Mouse (Mus musculus) forebrain, embryonic 12.5 days (tissue): Measurements from ENCODE around the gene Lrrc36. TPM values are rescaled to one million over a fixed set of nuclear protein-coding genes. Genes with fewer than 3 reads are reported as not detected.

Experiments
- ATAC-seq: fragments of 200-750 bp; cut with Nextera tagmentation; 2 replicates; pipeline ENCODE4 v1.8.0; 2017; ENCODE audit warnings: moderate TSS enrichment; ENCODE audit not compliant: low FRiP score
- H3K27ac ChIP-seq: fragments of 300-500 bp; sonication (generic); 2 replicates; pipeline ENCODE4 v1.5.1; 2016; ENCODE audit warnings: mild to moderate bottlenecking
- H3K27me3 ChIP-seq: fragments of 300-500 bp; sonication (generic); 2 replicates; pipeline ENCODE4 v1.6.1; 2016; ENCODE audit warnings: mild to moderate bottlenecking
- H3K36me3 ChIP-seq: fragments of 300-500 bp; sonication (generic); replicated peaks from 2 replicates; pipeline ENCODE4 v1.6.1; 2016; ENCODE audit warnings: mild to moderate bottlenecking
- H3K4me1 ChIP-seq: fragments of 300-500 bp; sonication (generic); 2 replicates; pipeline ENCODE4 v1.6.1; 2016
- H3K4me2 ChIP-seq: fragments of 300-500 bp; sonication (generic); 2 replicates; pipeline ENCODE4 v1.6.1; 2016; ENCODE audit warnings: mild to moderate bottlenecking, moderate library complexity
- H3K4me3 ChIP-seq: fragments of 300-500 bp; sonication (generic); replicated peaks from 2 replicates; pipeline ENCODE4 v1.5.1; 2016; ENCODE audit warnings: mild to moderate bottlenecking
- H3K9ac ChIP-seq: fragments of 300-500 bp; sonication (generic); 2 replicates; pipeline ENCODE4 v1.6.1; 2016; ENCODE audit warnings: mild to moderate bottlenecking
- H3K9me3 ChIP-seq: fragments of 300-500 bp; sonication (generic); 2 replicates; pipeline ENCODE4 v1.6.1; 2016
- WGBS: fragments of 180-500 bp; shearing (Covaris S2); methylation state at CpG from one replicate; pipeline ENCODE4 v1.1.7; 2016; 5-methylcytosine and 5-hydroxymethylcytosine counted together
- polyA plus RNA-seq: library from polyadenylated mRNA; unstranded; fragments of >200 nt; fragmentation: Nextera tagmentation; extraction: Ambion mirVana; gene quantifications from 2 replicates; pipeline ENCODE4 v1.2.1, GENCODE M21; 2016

The Lrrc36 gene
- polyA plus RNA-seq, 1 experiment from 2014 or later = 1.2 TPM

DNA sequence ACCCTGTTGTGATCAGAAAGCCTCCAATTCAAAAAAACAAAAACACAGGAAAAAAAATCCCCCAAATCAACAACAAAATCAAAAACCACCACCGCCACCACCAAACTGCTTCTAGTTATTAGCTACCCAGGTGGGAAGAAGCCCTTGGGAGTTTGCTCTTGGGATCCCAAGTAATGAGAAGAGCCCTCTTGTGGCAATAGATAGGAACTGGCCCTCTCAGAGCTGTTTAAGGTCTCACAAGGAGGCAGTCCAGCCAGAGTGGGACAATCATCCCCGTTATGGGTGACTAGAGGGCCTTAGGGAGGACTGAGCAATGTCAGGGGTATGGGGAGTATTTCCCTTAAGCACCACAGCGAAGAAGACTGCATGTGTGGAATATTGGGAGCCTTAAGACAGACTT lies 15.6 kb upstream of the Lrrc36 start:
- Histone ChIP-seq H3K4me3 (no peak overlapping the region), H3K36me3 (no peaks in the 10 kb centered on the region), H3K27ac (no peak overlapping the region), H3K4me1 (peaks cover 5% of the 10 kb centered on the region; the same call in 1 of the 2 replicates), H3K9ac (no peak overlapping the region), H3K27me3 (no peaks in the 10 kb centered on the region), H3K4me2 (no peak overlapping the region), H3K9me3 (no peaks in the 10 kb centered on the region)
- 47% methylated on average over 3 of the region's 3 CpGs for WGBS
- ATAC-seq = no peak

GRCm38 (mm10) chr8:105400016-105400415 lies 13.4 kb upstream of the Lrrc36 start:
- H3K27me3 ChIP-seq = no peaks in the 10 kb centered on the region
- H3K4me2 ChIP-seq = no peak overlapping the region
- H3K36me3 ChIP-seq = no peaks in the 10 kb centered on the region
- ATAC-seq = no peak
- no peak overlapping the region for H3K27ac ChIP-seq
- H3K4me1 ChIP-seq = peaks cover 5% of the 10 kb centered on the region; the same call in 1 of the 2 replicates
- H3K9me3 ChIP-seq = no peaks in the 10 kb centered on the region
- H3K4me3 ChIP-seq = no peak overlapping the region
- no peak overlapping the region for H3K9ac ChIP-seq
- WGBS = 84% methylated on average over 5 of the region's 5 CpGs

DNA sequence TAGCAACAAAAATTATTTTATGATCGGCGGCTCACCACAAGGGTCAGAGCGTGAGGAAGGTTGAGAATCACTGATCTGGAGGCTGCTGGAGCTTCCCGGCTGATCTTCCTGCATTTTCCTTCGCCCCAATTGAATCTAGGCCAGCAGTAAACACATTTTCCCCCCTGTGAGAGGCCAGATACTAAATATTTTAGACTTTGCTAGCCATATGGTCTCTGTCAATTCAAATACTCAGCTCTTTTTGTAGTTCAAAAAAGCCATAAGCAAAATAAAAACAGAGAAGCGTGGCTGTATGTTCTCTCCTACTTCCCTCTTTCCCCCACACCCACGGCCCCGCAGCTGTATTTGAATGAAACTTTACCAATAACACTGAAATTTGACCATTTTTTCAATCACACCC lies 9.9 kb upstream of the Lrrc36 start:
- H3K9me3 ChIP-seq = no peaks in the 10 kb centered on the region
- H3K27me3 ChIP-seq = no peaks in the 10 kb centered on the region
- H3K9ac ChIP-seq = no peak overlapping the region
- peaks cover 5% of the 10 kb centered on the region; the same call in 1 of the 2 replicates for H3K4me1 ChIP-seq
- WGBS = 92% methylated on average over 8 of the region's 8 CpGs
- no peak overlapping the region for H3K4me3 ChIP-seq
- no peak overlapping the region for H3K27ac ChIP-seq
- ATAC-seq = no peak
- no peaks in the 10 kb centered on the region for H3K36me3 ChIP-seq
- no peak overlapping the region for H3K4me2 ChIP-seq

- H3K4me3 ChIP-seq = no peak overlapping the region
- H3K4me1 ChIP-seq = peaks cover 5% of the 10 kb centered on the region; the same call in 1 of the 2 replicates
- no peak for ATAC-seq
- H3K27me3 ChIP-seq = no peaks in the 10 kb centered on the region
- 56% methylated on average over 1 of the region's 1 CpGs for WGBS
- H3K9ac ChIP-seq = no peak overlapping the region
- no peak overlapping the region for H3K27ac ChIP-seq
- no peaks in the 10 kb centered on the region for H3K36me3 ChIP-seq
- H3K4me2 ChIP-seq = no peak overlapping the region
- no peaks in the 10 kb centered on the region for H3K9me3 ChIP-seq
These were observed 8.9 kb upstream of the Lrrc36 start for GRCm38 (mm10) chr8:105404496-105404895.

DNA sequence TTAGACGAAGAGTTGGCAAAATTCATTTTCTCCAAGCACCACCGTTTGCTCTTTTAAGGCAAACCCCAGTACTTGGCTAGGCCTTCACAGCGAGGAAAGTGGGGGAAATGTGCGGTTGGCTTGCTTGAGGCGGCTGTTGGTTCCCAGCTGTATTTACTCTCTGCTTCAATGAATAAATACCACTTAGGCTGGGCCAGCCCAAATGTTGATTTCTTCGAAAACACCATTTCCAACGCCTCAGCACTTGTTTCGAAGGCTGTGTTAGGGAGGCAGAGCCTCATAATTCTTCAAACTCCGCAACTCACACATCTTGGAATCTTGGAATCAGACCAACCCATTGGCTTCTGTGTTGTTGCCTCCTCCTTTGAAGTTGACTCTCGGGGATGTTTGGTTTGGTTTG lies 7.0 kb upstream of the Lrrc36 start:
- 78% methylated on average over 10 of the region's 10 CpGs for WGBS

GRCm38 (mm10) chr8:105408331-105408730 lies 5.0 kb upstream of the Lrrc36 start:
- Histone ChIP-seq H3K4me1 (peaks cover 1% of the 10 kb centered on the region), H3K27me3 (peaks cover 5% of the 10 kb centered on the region), H3K36me3 (no peaks in the 10 kb centered on the region), H3K9ac (no peak overlapping the region), H3K4me3 (no peak overlapping the region), H3K9me3 (0 out of 2 replicates have a peak, but pooled peaks cover under 1% of the 10 kb centered on the region), H3K4me2 (no peak overlapping the region), H3K27ac (no peak overlapping the region)
- ATAC-seq = no peak
- WGBS = 64% methylated on average over 7 of the region's 7 CpGs

More for the DNA sequence above, 7.0 kb upstream of the Lrrc36 start:
- ATAC-seq = no peak
- H3K27me3 ChIP-seq = no peaks in the 10 kb centered on the region
- no peak overlapping the region for H3K27ac ChIP-seq
- no peak overlapping the region for H3K4me3 ChIP-seq
- H3K9ac ChIP-seq = no peak overlapping the region
- no peak overlapping the region for H3K4me2 ChIP-seq
- no peaks in the 10 kb centered on the region for H3K9me3 ChIP-seq
- peaks cover 4% of the 10 kb centered on the region; the same call in 1 of the 2 replicates for H3K4me1 ChIP-seq
- H3K36me3 ChIP-seq = no peaks in the 10 kb centered on the region

GRCm38 (mm10) chr8:105409947-105410346 lies 3.4 kb upstream of the Lrrc36 start:
- 97% methylated on average over 6 of the region's 6 CpGs for WGBS
- Histone ChIP-seq H3K9me3 (0 out of 2 replicates have a peak, but pooled peaks cover 3% of the 10 kb centered on the region), H3K4me1 (peaks cover 7% of the 10 kb centered on the region), H3K4me2 (no peak overlapping the region), H3K27me3 (peaks cover 17% of the 10 kb centered on the region), H3K9ac (no peak overlapping the region), H3K4me3 (no peak overlapping the region), H3K27ac (no peak overlapping the region), H3K36me3 (no peaks in the 10 kb centered on the region)
- ATAC-seq = no peak

- WGBS = 77% methylated on average over 2 of the region's 2 CpGs
- no peak overlapping the region for H3K4me3 ChIP-seq
- ATAC-seq = no peak
- no peak overlapping the region for H3K4me2 ChIP-seq
- peaks cover 5% of the 10 kb centered on the region for H3K27me3 ChIP-seq
- H3K27ac ChIP-seq = no peak overlapping the region
- no peaks in the 10 kb centered on the region for H3K4me1 ChIP-seq
- H3K36me3 ChIP-seq = no peaks in the 10 kb centered on the region
- H3K9me3 ChIP-seq = no peaks in the 10 kb centered on the region
- no peak overlapping the region for H3K9ac ChIP-seq
These were observed 5.6 kb downstream of the Lrrc36 start for GRCm38 (mm10) chr8:105418992-105419391.

GRCm38 (mm10) chr8:105419800-105420199 lies 6.4 kb downstream of the Lrrc36 start:
- 89% methylated on average over 4 of the region's 4 CpGs for WGBS

DNA sequence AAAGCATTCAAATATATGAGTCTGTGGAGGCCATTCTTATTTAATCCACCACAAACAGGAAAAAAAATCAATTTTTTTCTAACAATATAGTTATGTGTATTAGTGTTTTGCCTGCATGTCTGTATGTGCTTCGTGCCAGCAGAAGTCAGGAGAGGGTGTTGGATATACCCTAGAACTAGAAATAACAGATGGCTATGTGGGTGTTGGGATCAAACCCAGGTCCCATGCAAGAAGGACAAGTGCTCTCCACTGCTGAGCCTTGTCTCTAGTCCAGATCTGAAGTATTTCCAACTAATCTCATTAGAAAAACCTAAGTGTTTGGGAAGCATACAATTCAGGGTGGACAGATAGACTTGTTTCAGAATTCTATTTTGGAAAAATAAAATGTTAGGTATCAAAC lies 8.6 kb downstream of the Lrrc36 start:
- H3K27me3 ChIP-seq = no peaks in the 10 kb centered on the region
- no peak for ATAC-seq
- no peaks in the 10 kb centered on the region for H3K36me3 ChIP-seq
- no peak overlapping the region for H3K4me2 ChIP-seq
- no peak overlapping the region for H3K4me3 ChIP-seq
- no peaks in the 10 kb centered on the region for H3K9me3 ChIP-seq
- no peaks in the 10 kb centered on the region for H3K4me1 ChIP-seq
- WGBS = 63% methylated on average over 1 of the region's 1 CpGs
- no peak overlapping the region for H3K27ac ChIP-seq
- H3K9ac ChIP-seq = no peak overlapping the region

More at GRCm38 (mm10) chr8:105419800-105420199, 6.4 kb downstream of the Lrrc36 start:
- Histone ChIP-seq H3K27ac (no peak overlapping the region), H3K27me3 (no peaks in the 10 kb centered on the region), H3K4me3 (no peak overlapping the region), H3K4me2 (no peak overlapping the region), H3K9me3 (no peaks in the 10 kb centered on the region), H3K9ac (no peak overlapping the region), H3K36me3 (no peaks in the 10 kb centered on the region), H3K4me1 (no peaks in the 10 kb centered on the region)
- no peak for ATAC-seq

DNA sequence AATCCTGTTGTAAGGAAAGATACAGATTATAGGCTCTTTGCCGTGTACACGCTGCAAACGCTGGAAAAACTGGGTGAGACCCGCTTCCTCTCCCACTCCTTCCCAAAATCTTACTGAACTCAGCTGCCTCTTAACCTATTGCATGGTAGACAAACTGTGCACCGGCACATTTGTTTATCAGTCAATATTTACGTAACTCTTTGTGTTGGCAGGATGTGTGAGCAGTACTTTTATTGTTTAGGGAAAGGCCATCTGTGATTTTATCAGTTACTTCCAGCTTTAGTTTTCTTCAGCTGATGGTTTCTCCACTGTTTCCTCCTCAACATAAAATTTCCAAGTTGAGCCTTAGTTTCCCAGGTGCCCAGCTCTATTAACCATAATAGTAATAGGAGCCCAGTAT lies 13.5 kb downstream of the Lrrc36 start:
- H3K9ac ChIP-seq = no peak overlapping the region
- no peaks in the 10 kb centered on the region for H3K27me3 ChIP-seq
- H3K4me3 ChIP-seq = no peak overlapping the region
- no peaks in the 10 kb centered on the region for H3K36me3 ChIP-seq
- H3K9me3 ChIP-seq = no peaks in the 10 kb centered on the region
- H3K27ac ChIP-seq = no peak overlapping the region
- WGBS = 86% methylated on average over 6 of the region's 6 CpGs
- H3K4me1 ChIP-seq = peaks cover under 1% of the 10 kb centered on the region; the same call in 1 of the 2 replicates
- ATAC-seq = no peak
- no peak overlapping the region for H3K4me2 ChIP-seq

- Histone ChIP-seq H3K27ac (no peak overlapping the region), H3K9ac (no peak overlapping the region), H3K36me3 (no peaks in the 10 kb centered on the region), H3K9me3 (no peaks in the 10 kb centered on the region), H3K4me3 (no peak overlapping the region), H3K27me3 (no peaks in the 10 kb centered on the region), H3K4me1 (peaks cover 19% of the 10 kb centered on the region), H3K4me2 (no peak overlapping the region)
- WGBS = 43% methylated on average over 7 of the region's 7 CpGs
- no peak for ATAC-seq
These were observed 18.6 kb downstream of the Lrrc36 start for GRCm38 (mm10) chr8:105431743-105432515.

GRCm38 (mm10) chr8:105433021-105433420 lies 19.6 kb downstream of the Lrrc36 start:
- ATAC-seq = peak; percentile 51
- no peak overlapping the region for H3K4me3 ChIP-seq
- H3K9me3 ChIP-seq = no peaks in the 10 kb centered on the region
- no peak overlapping the region for H3K4me2 ChIP-seq
- no peak overlapping the region for H3K9ac ChIP-seq
- no peak overlapping the region for H3K27ac ChIP-seq
- H3K36me3 ChIP-seq = no peaks in the 10 kb centered on the region
- H3K4me1 ChIP-seq = peaks cover 19% of the 10 kb centered on the region
- 46% methylated on average over 6 of the region's 6 CpGs for WGBS
- no peaks in the 10 kb centered on the region for H3K27me3 ChIP-seq
